Mouse (Mus musculus): ENCODE measurements around the gene Naa15.
"Not testable (repeated sequence)": the region's sequence is repeated elsewhere in the genome, so short reads cannot be mapped to it uniquely, and the experiment has no call there.

Naa15 gene

DNA sequence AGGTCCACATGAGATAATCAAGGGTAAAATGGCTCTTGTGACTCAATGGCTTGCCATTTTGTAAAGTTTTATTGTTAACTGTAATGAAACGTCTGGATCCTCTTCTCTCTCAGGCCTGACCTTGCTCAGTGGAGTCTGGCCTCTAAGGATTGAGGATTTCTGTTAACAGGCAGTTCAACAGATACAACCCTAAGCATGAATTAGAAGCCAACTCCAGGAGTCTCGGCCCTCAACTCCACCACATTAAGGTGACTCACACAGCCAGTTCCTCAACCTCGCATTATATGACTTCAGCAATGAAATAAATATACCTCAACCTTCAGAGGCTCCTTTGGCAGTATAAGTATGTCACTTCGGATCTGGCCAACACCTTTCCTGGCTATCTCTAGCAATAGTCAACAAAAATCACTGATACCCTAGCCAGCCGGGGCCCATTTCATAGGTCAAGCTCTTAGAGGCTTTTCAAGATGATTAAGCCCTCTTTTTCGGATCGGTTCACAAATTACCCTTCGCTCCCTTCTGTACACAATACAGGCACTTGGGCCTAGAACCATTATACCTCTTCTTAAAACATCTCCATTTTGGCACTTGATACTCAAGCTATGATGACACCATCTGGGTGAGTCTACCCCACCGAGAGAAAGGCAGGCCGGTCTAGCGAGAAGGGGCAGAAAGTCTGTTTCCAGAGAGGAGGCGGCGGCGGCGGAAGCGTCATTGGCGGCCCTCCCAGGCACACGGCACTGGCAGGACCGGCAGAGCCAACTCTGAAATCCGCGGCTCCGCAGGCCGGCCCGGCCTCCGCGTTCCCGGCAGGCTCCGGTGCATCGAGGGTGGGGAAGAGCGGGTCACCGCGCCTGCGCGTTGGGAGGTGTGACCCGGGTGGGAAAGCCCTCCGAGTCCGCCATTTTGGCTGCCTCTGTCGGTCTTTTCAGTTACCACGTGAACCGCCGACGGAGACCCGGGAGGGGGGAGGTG, at the start of gene Naa15:
Gene Naa15, plus strand, starts transcription at position 51 of the 975 bp plus-strand sequence.
- DNase-seq (ENCODE audit: low read depth, low spot score) = peak; percentile 94

DNA sequence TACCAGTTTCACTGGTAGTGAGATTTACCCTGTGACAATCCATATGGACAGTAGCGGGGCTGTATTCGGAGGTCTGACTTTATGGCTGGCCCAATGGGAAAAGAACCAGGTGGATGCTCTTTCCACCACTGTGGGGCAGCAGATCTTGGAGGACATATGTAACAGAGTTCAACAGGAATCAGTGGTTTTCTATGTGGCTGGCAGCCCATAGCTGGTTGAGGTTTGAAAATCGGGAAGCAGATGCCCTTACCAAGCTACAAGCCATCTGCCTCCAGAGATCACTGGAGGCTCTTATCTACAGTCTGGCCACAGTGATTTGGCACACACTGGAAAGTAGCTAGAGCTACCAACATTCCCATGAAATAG, 49.4 kb upstream of the Naa15 start:
- no peak for DNase-seq (ENCODE audit: low read depth, low spot score)

DNA sequence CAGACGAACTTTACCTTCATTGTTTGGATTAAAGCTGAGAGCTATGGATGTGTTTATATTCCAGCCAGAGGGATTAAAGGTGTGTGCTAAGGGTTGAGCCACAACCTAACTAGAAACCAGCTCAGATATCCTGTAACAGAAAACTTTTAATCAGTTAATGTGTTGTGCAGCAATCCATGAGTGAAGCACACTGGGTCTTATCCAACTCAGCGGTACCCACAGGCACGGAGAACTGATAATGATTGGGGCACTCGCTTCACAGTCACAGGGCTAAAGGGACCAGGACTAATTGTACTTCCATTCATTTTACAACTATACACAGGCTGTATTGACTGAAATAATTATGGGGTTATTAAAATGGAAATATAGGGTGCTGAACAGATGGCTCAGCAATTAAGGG, 48.0 kb upstream of the Naa15 start:
- no peak for DNase-seq (ENCODE audit: low read depth, low spot score)

DNA sequence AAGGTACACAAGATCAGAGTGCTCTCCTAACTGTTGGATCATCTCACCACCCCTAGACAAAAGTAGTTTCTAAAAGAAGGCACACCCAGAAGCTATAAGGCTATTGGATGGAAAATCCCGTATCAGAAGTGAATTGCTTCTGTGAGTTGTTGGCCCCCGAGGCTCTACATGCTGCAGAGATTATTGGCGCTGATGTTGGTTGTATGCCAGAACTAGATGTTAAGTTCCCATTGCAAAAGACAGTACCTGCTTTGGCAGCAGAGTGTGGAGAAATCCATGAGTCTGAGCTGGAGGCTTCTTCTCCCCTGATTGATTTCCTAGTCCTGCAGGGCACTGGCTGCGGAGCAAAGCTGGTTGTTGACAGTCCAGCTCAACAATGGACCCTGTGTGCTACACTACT, 46.9 kb upstream of the Naa15 start:
- DNase-seq (ENCODE audit: low read depth, low spot score) = no peak

DNA sequence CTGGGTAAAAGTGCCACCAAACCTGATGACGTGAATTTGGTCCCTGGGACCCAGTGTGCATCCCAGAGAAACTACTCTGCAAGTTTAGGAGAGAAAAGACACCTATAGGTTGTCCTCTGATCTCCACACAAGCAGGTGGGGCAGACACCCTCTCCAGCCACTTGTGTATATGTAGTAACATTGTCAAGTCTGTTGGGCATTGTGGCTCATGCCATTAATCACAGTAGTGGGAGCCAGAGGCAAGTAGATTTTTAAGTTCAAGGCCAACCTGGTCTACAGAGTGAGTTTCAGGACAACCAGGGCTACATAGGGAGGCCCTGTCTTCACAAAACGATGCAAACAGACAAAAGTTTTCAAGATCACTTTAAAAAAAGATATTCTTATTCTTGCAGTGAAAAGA, 43.1 kb upstream of the Naa15 start:
- no peak for DNase-seq (ENCODE audit: low read depth, low spot score)

DNA sequence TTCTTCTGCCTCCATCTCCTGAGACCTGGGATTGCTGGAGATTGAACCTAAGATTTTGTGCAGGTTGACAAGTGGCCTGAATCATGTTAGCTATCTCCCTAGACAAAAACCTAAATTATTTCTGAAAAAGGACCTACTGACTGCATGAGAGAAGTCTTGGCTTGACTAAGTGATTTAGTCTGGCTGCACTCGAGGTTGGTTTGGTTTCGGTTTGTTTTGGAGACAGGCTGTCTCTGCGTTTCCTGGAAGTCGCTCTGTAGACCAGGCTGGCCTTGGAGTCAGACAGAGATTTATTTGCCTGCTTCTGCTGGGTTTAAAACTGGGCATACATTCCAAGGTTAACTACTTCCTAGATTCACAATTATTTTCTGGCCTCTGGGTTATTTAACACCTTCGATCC, 42.1 kb upstream of the Naa15 start:
- DNase-seq (ENCODE audit: low read depth, low spot score) = no peak

DNA sequence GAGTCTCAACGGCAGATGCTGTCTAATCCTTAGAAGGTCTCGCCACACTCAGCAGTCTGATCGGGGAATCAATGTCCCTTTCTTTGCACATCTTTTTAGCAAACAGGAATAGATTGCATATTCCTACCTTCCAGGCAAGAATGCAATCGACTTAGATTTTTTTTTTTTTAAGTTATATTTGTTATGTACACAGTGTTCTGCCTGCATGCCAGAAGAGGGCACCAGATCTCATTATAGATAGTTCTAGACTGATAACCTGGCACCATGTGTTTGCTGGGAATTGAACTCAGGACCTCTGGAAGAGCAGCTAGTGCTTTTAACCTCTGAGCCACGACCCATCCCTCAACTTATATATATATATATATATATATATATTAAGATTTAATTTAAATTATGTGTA, 41.4 kb upstream of the Naa15 start:
- no peak for DNase-seq (ENCODE audit: low read depth, low spot score)

DNA sequence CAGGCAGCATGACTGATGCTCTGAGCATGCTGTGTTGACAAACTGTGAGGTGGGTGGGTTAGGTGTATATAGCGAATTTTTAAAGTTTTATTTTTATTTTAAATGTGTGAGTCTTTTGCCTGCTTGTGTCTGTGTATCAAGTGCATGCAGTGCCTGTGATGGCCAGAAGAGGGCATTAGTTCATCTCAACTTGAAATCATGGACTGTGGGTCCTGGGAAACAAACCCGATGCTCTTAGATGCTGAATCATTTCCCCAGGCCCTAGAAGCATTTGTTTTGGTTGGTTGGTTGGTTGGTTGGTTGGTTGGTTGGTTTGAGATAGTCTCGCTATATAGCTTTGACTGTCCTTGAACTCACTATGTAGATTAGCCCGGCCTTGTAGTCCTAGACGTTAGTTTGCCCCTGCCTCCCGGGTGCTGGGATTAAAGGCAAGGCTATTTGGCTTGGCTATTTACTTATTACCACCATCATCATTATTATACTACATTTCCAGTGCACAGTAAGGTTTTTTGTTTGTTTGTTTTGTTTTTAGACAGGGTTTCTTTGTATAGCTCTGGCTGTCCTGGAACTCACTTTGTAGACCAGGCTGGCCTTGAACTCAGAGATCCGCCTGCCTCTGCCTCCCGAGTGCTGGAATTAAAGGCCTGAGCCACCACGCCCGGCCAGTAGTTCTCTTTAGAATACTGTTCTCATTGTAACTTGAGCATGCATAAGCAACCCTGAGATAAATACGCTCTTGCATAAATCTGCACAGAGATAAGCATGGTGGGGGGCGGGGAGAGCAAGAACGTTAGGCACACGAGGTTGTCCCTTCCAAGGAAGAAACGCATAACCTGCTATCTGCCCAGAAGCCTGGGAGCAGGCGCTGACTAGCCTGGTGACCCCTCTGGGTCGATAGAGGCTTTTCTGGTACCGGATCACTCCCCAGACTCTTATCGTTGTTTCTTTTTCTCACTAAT, 39.4 kb upstream of the Naa15 start:
- DNase-seq (ENCODE audit: low read depth, low spot score) = peak; percentile 51

DNA sequence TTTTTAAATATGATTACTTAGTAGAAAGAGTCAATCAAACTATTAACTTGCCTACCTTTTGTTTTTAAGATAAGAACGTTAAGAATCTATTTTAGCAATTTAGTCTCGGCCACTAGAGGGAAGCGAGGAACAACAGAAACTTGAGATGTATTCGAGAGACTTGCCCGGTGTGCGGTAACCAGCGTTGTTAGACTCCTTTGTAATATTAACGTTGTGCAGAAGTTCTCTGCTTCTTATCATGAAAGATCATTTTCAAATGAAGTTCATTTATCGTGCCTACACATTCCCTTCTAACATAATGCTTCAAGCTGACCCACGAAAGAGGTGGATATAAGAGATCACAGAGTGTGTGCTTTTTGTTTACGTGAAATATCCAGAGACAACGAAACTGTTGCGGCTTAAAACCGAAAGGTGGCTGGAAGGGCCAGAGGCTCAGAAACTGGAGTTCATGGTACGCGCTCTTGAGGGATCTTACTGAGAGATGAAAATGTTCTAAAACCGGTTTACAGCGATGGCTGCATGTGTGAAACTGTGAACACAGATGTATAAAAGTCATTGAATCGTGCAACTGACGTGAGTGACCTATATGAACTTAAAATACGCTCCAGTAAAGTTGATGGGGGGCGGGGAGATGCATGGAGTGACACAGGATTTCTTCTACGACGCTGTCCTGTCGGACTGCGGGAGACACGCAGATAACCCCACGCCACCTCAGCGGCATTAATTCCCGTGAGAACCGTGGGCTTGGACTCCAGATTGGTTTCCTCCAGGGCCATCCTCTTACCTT, 36.9 kb upstream of the Naa15 start:
- peak; percentile 56 for DNase-seq (ENCODE audit: low read depth, low spot score)

DNA sequence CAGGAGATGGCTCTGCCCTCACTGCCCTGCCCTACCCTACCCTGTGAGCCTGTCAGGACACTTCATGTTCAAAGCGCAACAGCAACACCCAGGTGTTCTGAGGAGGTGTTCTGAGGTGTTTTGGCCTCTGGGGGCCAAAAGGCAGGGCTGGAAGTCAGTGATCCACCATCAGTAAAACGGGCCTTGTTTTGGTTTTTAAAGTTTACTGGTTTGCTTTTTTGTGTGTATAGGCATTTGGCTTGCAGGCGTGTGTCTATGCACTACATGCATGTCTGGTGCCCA, 36.3 kb upstream of the Naa15 start:
- no peak for DNase-seq (ENCODE audit: low read depth, low spot score)

DNA sequence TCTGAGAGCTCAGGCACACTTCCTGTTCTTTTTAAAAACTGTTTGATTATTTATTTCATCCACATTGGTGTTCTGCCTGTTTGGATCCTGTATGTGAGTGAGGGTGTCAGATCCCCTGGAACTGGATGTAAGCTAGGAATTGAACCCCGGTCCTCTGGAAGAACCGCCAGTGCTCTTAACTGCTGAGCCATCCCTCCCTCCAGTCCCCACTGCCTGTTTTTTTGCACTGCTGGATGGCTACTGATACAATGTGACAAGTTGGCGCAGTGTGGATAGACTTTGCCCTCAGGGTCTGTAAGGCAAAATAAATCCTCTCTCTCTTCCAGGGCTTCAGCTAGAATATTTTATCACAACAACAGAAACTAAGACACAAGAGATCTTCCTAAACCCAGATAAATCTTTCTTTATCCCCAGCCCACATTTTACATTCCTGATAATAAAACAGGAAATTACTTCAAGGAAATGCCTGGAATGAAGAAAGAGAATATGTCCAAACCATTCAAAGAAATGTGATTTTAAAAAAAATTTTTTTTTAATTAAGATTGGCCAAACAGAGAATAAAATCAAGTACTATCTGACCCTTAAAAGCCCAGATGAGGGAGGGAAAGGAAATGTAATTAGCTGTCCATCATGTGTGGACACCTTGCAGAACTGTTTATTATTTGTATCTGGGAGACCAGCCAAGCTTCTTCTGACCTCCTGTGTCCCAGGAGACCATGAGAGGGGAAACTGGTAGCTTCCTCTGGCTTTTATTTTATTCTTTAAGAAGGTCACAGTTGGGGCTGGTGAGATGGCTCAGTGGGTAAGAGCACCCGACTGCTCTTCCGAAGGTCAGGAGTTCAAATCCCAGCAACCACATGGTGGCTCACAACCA, 34.9 kb upstream of the Naa15 start:
- no peak for DNase-seq (ENCODE audit: low read depth, low spot score)

DNA sequence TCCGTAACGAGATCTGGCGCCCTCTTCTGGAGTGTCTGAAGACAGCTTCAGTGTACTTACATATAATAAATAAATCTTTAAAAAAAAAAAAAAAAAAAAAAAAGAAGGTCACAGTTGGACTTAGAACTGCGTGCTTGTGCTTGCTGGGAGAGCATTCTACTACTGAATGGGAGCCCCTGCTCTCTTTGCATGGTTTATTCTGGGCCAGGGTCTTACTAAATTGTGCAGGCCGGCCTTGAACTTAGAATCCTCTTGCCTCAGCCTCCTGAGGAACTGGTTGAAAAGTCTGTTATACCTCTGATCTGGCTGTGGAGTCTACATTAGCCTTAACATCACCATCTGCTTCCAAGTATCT, 34.3 kb upstream of the Naa15 start:
- no peak for DNase-seq (ENCODE audit: low read depth, low spot score)

DNA sequence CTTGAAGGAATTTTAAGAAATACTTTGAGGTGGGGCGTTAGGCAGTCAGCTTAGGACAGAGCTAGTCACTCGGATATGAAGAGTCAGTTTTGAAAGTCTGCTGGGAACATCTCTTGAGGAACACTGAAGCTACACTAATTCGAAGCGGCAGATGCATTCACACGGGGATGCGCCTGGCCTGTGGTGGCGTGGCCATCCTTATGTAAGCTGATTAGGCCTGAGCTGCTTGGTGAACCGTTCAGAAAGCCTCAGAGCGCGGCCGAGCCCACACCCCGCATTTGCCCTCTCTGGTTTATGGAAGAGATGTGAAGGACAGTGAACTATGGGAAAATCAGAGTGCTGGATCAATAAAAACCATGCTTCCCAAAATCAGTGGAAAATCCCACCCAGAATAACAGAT, 31.5 kb upstream of the Naa15 start:
- DNase-seq (ENCODE audit: low read depth, low spot score) = no peak

DNA sequence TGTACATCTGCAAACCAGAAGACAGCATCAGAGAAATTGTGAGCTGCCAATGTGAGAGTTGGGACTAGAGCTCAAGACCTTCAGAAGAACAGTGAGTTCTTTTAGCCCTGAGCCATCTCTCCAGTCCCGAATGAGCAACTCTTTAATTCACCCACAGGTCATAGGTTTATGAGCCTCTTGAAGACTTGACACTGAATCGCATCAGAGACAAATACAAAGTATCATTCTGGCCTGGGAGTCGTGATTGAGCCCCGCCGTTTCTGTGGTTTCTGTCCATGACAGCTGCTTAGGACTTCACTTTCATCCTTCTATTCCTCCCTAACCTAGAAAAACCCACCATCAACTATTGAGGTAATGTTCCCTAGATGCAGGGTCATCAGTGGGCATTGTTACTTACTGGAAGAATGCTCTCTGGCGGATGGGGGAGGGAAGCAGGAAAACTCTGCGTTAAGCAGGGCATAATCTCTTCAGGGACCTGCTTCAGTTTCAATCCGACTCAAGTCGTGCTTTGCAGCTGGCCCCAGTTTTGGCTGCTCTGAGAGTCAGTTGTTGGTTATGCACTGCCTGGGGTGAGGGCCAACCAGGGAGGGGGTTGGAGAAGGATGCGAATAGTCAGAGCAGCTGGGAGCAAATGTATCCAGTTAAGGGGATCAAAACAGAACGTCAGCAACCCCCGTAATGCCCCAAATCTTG, 28.4 kb upstream of the Naa15 start:
- no peak for DNase-seq (ENCODE audit: low read depth, low spot score)

DNA sequence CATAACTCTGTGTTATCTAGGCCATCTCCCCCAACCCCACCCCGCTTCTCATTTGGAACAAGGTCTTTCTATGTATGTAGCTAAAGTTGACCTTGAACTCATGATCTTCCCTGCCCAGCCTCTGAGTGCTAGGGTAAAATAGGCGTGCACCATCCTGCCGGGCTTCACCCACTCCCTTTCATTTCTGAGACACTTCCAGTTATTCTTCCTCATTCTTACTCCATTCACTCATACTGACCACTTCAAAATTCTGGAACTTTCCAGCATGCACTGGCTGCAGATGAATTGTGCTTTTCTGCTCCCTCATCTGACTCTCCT, 27.9 kb upstream of the Naa15 start:
- no peak for DNase-seq (ENCODE audit: low read depth, low spot score)

DNA sequence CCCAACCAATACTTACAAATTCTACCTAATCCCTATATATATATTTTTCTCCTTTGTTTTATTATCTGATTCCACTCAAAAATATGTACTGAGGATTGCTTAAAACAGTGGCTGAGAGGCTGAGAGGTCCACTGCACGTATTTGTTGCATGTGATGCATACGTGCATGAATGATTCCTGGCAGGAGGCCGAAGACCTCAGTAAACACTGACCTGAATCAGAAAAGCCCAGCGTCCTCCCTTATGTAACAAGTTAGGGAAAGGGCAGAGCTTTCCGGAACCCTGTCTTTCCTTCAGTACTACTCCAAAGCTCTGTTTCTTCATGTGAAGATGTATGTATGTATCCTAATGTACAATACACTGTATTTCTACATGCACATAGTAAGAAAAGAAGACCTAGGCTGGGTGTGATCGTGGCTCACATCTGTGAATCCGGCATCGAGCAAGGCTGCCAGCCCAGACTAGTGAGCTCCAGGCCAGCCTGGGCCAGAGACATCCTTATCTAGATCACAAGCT, 27.0 kb upstream of the Naa15 start:
- DNase-seq (ENCODE audit: low read depth, low spot score) = no peak

DNA sequence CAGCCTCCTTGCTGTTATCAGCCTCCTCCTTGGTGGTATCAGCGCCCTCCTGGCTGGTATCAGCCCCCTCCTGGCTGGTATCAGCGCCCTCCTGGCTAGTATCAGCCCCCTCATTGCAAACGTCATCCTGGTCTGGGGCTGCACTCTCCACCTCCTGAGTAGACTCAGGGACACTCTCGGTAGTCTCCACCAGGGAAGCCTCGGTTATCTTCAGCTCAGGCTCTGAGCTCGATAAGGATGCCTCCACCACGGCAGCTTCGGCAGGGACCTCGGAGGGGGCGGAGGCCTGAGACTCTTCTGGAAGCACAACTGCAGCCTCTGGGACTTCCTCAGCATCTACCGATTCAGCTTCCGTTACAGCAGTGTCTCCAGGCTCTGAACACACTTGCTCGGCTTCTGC, 26.0 kb upstream of the Naa15 start:
- DNase-seq (ENCODE audit: low read depth, low spot score) = no peak

DNA sequence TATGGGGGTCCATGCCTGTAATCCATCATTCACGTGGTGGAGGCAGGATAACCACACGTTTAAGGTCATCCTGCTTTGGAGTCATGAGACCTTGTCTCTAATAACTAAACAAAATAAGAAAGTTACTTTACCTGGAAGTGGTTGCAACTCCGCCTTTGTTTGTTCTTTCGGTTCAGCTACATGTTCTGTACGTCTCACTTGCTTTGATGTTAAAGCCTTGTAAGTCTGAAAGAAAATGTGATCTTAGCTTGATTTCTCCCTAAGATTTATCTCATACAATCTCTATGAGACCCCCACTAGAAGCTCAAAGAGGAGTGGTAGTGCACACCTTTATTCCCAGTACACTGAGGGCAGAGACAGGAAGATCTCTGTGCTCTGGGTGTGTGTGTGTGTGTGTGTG, 23.9 kb upstream of the Naa15 start:
- no peak for DNase-seq (ENCODE audit: low read depth, low spot score)

DNA sequence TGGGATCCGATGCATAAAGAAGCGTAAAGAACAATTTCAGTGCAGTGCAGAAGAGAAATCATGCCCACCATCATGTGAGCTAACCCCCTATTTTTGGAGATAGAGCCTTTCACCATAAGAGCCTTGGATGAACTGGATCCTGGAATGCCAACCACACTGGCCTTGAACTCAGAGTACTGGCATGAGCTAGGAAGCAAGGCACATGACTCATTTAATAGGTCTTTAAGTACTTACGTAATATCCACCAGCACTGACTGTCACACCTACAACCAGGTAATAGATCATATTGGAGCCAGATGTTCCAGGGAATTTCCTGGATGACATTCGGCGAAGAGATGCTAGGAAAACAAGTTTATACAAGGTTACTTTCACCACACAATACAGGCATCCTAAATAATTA, 23.4 kb upstream of the Naa15 start:
- DNase-seq (ENCODE audit: low read depth, low spot score) = no peak

DNA sequence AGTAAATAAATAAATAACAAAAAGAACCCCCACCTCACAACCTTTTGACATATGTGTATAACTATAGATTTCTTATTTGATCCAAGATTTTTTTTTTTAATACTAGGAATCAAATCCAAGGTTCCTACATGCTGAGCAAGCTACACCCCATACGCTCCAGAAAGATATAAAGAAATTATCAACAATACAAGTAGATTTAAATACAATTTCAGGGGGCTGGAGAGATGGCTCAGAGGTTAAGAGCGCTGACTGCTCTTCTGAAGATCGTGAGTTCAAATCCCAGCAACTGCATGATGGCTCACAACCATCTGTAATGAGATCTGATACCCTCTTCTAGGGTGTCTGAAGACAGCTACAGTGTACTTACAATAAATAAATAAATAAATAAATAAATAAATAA, 21.9 kb upstream of the Naa15 start:
- not testable (repeated sequence) for DNase-seq (ENCODE audit: low read depth, low spot score)

Measured in forelimb bud, embryonic 11.5 days (tissue).